9 mouse cellular contexts compared by ENCODE assay signal in genomic region chr10:121692944-121693579, GRCm38 (mm10). TPM values are rescaled to one million over a fixed set of nuclear protein-coding genes. Genes with fewer than 3 reads are reported as not detected.
DNase-seq lines count a peak whose midpoint lies in the region; ATAC-seq and TF ChIP-seq lines count a peak whose summit lies in the region.
"Had no signal": no experiment of that assay in that cellular context is flagged by ENCODE, and none has a peak within 500 bp of the region (broad histone marks: within the 10 kb centered on the region; RNA-seq: fewer than 3 reads in every experiment).

No protein-coding gene starts in this region.

- no peaks in the 10 kb centered on the region for H3K4me1 ChIP-seq in lung, postnatal 0 days (ENCODE audit: insufficient read depth, low read depth, low read length)
- peaks cover 3% of the 10 kb centered on the region; the same call in 1 of the 2 replicates for H3K4me1 ChIP-seq in hindbrain, embryonic 12.5 days
- peaks cover 3% of the 10 kb centered on the region; the same call in 1 of the 2 replicates for H3K4me1 ChIP-seq in limb, embryonic 14.5 days (ENCODE audit: control insufficient read depth, insufficient read depth, low read length)

- no peak for TF ChIP-seq POLR2A in limb, embryonic 14.5 days (IDR thresholded peaks at IDR 0.05; ENCODE audit: borderline replicate concordance, extremely low read depth, insufficient read depth, insufficient read length)

- no peak overlapping the region for H3K4me3 ChIP-seq in lung, postnatal 0 days (ENCODE audit: low read depth, low read length)
- peak overlapping the region; percentile 11; the same call in 1 of the 2 replicates for H3K4me3 ChIP-seq in hindbrain, embryonic 12.5 days
- no peak overlapping the region for H3K4me3 ChIP-seq in limb, embryonic 14.5 days (replicated peaks; ENCODE audit: low read length)
- H3K4me3 ChIP-seq: myocyte had no signal

- H3K36me3 ChIP-seq in lung, postnatal 0 days (ENCODE audit: insufficient read depth, low read length): no peaks in the 10 kb centered on the region
- H3K36me3 ChIP-seq in hindbrain, embryonic 12.5 days: no peaks in the 10 kb centered on the region
- H3K36me3 ChIP-seq in limb, embryonic 14.5 days (ENCODE audit: control insufficient read depth, insufficient read depth, low read length): no peaks in the 10 kb centered on the region

- TF ChIP-seq EP300 in lung, postnatal 0 days (IDR thresholded peaks at IDR 0.05): no peak

- H3K9ac ChIP-seq in lung, postnatal 0 days (replicated peaks; ENCODE audit: low read depth): no peak overlapping the region
- H3K9ac ChIP-seq in hindbrain, embryonic 12.5 days: no peak overlapping the region
- H3K9ac ChIP-seq in limb, embryonic 14.5 days (ENCODE audit: low read depth, low read length, severe bottlenecking): peak overlapping the region; percentile 38; the same call in 1 of the 2 replicates

- H3K27ac ChIP-seq in lung, postnatal 0 days (ENCODE audit: low read length): no peak overlapping the region
- H3K27ac ChIP-seq in hindbrain, embryonic 12.5 days: no peak overlapping the region
- H3K27ac ChIP-seq in limb, embryonic 14.5 days (replicated peaks; ENCODE audit: low read depth, low read length): no peak overlapping the region

- TF ChIP-seq CTCF in lung, postnatal 0 days (IDR thresholded peaks at IDR 0.05): no peak

- WGBS in lung, postnatal 0 days: 16% methylated on average over 18 of the region's 18 CpGs
- 47% methylated on average over 18 of the region's 18 CpGs for whole genome bisulfite sequencing in hindbrain, embryonic 12.5 days
- WGBS in limb, embryonic 14.5 days: 56% methylated on average over 18 of the region's 18 CpGs

- peak overlapping the region; percentile 40; the same call in 1 of the 2 replicates for H3K4me2 ChIP-seq in lung, postnatal 0 days (replicated peaks; ENCODE audit: low read depth, low read length)
- peak overlapping the region; percentile 35 for H3K4me2 ChIP-seq in hindbrain, embryonic 12.5 days (replicated peaks)
- peak overlapping the region; percentile 35 for H3K4me2 ChIP-seq in limb, embryonic 14.5 days (replicated peaks; ENCODE audit: low read depth, low read length, severe bottlenecking)

- peak; percentile 21 for DNase-seq in lung, postnatal 0 days (ENCODE audit: low spot score)
- DNase-seq in lung, postnatal 14 days: no peak
- DNase-seq in limb, embryonic 14.5 days (ENCODE audit: low spot score): no peak
- DNase-seq in yolk sac, embryonic 10.5 days (ENCODE audit: low spot score): peak; percentile 39
- DNase-seq in cerebellum, postnatal 10 days: no peak
- no peak for DNase-seq in cerebellum, postnatal 14 days
- no peak for DNase-seq in MN1 (ENCODE audit: low spot score)

- ATAC-seq in lung, postnatal 0 days: no peak
- no peak for ATAC-seq in hindbrain, embryonic 12.5 days (ENCODE audit: low FRiP score)
- no peak for ATAC-seq in limb, embryonic 14.5 days (ENCODE audit: low FRiP score, low read depth)

- no peaks in the 10 kb centered on the region for H3K9me3 ChIP-seq in lung, postnatal 0 days (ENCODE audit: low read length)
- peaks cover 5% of the 10 kb centered on the region for H3K9me3 ChIP-seq in hindbrain, embryonic 12.5 days (replicated peaks)
- no peaks in the 10 kb centered on the region for H3K9me3 ChIP-seq in limb, embryonic 14.5 days (ENCODE audit: control insufficient read depth, low read length)

- H3K27me3 ChIP-seq in lung, postnatal 0 days (replicated peaks; ENCODE audit: insufficient read depth, low read length): no peaks in the 10 kb centered on the region
- no peaks in the 10 kb centered on the region for H3K27me3 ChIP-seq in hindbrain, embryonic 12.5 days
- H3K27me3 ChIP-seq in limb, embryonic 14.5 days (ENCODE audit: control insufficient read depth, insufficient read depth, low read length): no peaks in the 10 kb centered on the region

RNA-seq across cellular contexts. Expression of gene BC048403, which starts 46.7 kb away (rescaled TPM):
- 2.5 and 3.0 TPM in 2 replicates for polyA plus RNA-seq in lung, postnatal 0 days (2015; fragmentation: Nextera tagmentation; extraction: Ambion mirVana)
- polyA plus RNA-seq in hindbrain, embryonic 12.5 days (2016; fragmentation: Nextera tagmentation; extraction: Ambion mirVana): 2.4 TPM in 2 replicates
- 5.5 and 6.6 TPM in 2 replicates for polyA plus RNA-seq in limb, embryonic 14.5 days (2012; rRNA removed)
- 3.9 and 4.0 TPM in 2 replicates for polyA plus RNA-seq in limb, embryonic 14.5 days (2014; fragmentation: Nextera tagmentation; extraction: Ambion mirVana)

RNA-seq across cellular contexts. Expression of gene D930020B18Rik, which starts 51.7 kb away (rescaled TPM):
- 0.44 and 0.48 TPM in 2 replicates for polyA plus RNA-seq in lung, postnatal 0 days (2015; fragmentation: Nextera tagmentation; extraction: Ambion mirVana)
- polyA plus RNA-seq in hindbrain, embryonic 12.5 days (2016; fragmentation: Nextera tagmentation; extraction: Ambion mirVana): 0.09 and 0.18 TPM in 2 replicates
- polyA plus RNA-seq in limb, embryonic 14.5 days (2012; rRNA removed): 1.1 and 1.4 TPM in 2 replicates
- polyA plus RNA-seq in limb, embryonic 14.5 days (2014; fragmentation: Nextera tagmentation; extraction: Ambion mirVana): 0.98 and 1.1 TPM in 2 replicates
- polyA plus RNA-seq: myocyte had no signal

Comparison
In these comparisons a context has a peak if more than half of its experiments do, and no peak if none do; other contexts are left out.
1. DNase-seq: peak in lung, postnatal 0 days (single experiment) and yolk sac, embryonic 10.5 days (single experiment); none in lung, postnatal 14 days (single experiment), limb, embryonic 14.5 days (single experiment), cerebellum, postnatal 10 days (0 of 2), cerebellum, postnatal 14 days (0 of 2) and MN1 (single experiment).
2. Peak in every context shown above with its lines, with median percentiles within 50 percentile points of each other: H3K4me2 ChIP-seq.